Mouse (Mus musculus) spleen, adult 2 months (tissue): ENCODE measurements at regions not wholly inside any gene's neighbourhood (a gene's known extent, or its start where the extent isn't known, plus 50 kb on each side); places are given as distances from the start of the nearest gene placed in this dataset.

Experiments
- CTCF ChIP-seq: fragments of 200-500 bp; IDR thresholded peaks from 2 replicates; pipeline ENCODE4 v1.5.1; 2011; ENCODE audit warnings: mild to moderate bottlenecking, inconsistent platforms; ENCODE audit not compliant: insufficient read depth, insufficient read length, insufficient replicate concordance; ENCODE audit errors: extremely low read depth
- POLR2A ChIP-seq: fragments of 200-500 bp; IDR thresholded peaks from 2 replicates; pipeline ENCODE4 v1.6.1; 2011; ENCODE audit warnings: low read depth, low read length, inconsistent platforms

DNA sequence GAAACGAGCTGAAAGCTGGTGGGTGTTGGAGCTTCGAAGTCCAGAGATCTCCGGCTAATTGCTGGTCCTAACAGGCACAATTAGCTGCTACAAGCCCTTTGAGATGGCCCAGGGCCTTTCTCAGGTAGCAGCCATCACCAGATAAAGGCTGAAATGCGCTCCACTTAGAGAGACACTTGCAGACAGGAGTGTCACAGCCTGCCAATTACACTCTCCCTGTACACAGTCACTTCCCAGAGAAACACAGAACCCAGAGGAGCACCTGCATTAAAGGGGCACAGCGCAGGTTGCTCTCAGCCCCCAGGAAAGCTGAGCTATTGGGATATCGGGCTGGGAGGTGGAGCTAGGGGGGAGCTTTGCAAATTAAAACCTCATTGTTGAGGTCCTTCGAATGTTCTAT is 380.2 kb downstream of the Tshz3 start:
- TF ChIP-seq CTCF = no peak
- no peak for TF ChIP-seq POLR2A
